Mouse (Mus musculus) ovary, postnatal 14 days (tissue): ENCODE measurements at regions not wholly inside any gene's neighbourhood (a gene's known extent, or its start where the extent isn't known, plus 50 kb on each side); places are given as distances from the start of the nearest gene placed in this dataset.

Source experiments
- DNase-seq: peaks from one replicate; pipeline ENCODE4 v3.0.0; 2022; ENCODE audit warnings: low spot score

GRCm38 (mm10) chr19:32881443-32881842, 124.1 kb downstream of the Pten start:
- DNase-seq, result no peak

DNA sequence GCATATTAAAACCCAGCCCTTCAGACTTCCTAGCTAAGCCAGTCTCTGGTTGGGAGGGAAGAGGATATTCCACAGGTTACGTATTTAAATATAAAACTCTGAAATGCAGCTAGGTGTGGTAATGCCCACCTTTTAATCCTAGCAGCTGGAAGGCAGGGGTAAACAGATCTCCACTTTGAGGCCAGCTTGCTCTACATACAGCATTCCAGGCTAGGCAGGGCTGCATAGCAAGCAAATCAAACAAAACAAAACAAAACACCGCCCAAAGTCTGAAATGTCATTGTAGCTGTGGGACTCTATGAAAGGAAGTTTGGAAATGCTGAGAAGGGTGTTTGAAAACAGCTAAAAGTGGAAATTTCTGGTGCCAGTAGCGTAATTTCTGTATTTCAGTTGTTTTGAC, 127.0 kb downstream of the Pten start:
- no peak for DNase-seq

DNA sequence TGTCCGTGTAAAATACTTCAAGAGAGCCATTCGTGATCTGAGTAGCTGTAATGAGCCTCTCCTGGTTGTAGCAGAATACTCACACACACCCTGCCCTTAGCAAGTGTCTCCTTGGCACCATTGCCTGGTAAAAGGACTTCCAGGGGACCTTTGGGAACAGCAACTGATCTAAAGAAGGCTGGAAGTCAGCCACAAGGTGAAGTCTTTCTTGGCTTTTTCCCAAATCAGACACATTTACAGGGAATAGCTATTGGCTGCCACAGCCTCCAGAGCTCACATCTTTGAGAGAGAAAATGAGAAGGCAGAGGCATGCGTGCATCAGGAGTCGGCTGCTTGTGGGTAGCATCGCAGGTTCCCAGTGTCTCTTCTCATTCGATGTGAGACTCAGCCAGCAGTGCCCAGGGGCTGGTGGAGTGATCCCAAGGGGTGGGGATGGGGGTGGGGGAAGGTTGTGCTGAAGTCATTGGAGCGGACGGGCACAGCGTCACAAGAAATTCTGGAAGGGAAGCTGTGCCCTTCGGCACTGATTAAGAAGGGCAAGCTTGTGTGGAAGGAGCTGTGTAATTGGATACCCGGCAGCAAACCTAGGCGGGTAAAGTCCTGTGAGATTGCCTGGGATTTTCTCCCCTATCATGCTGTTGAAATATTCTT, 128.3 kb downstream of the Pten start:
- no peak for DNase-seq

- DNase-seq, result no peak
Observed at GRCm38 (mm10) chr19:32887190-32887589, 129.9 kb downstream of the Pten start.

DNA sequence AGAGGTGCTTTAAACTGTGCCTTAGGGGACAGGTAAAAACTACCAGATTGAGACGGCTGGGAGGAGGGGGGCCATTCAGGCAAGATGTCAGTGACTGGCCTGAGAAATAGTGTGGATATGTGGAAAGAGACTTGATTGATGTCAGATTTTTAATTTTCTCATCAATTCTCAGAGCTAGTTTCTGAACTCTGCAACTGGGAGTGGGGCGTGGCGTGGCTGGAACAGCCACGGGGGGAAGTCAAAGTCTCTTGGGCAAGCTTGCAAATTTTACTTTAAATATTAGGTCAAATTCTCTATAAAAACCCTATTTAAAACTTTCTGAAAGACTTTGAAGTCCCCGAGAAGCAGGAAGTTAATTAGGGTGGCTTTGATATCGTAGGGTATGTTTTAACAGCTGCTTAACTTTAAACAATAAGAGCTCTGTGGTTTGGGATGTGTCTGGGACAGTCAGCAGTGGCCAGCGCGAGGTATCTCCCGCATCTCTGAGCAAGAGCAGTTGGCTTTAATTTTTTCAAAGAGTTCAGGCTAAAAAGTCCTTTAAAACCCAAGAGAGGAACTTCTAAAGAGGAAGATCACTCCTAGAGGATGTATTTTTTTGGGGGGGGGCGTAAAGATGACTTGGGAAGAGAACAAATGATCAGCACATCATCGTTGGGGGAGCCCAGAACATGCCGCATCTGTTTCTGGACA, 131.5 kb downstream of the Pten start:
- DNase-seq, result no peak

- DNase-seq, result no peak
Observed at GRCm38 (mm10) chr19:32890801-32891200, 133.5 kb downstream of the Pten start.

DNA sequence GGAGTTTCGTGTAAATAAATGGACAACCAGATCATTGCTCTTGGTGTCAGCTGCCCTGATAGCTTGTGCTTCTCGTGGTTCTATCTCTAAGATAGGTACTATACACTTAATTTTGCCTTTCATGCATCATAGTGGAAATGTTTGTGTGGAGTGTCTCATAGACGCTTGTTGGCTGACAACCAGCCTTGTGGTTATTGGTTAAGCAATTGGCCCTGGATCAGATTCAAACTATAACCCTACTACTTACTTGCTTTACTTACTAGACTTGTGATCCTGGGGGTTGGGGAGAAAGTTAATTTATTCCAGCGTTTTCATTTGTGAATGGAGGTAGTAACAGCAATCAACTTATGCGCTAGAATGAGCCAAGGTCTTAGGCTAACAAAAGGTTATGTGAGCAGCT, 135.2 kb downstream of the Pten start:
- DNase-seq, result no peak

GRCm38 (mm10) chr19:32903454-32904108, 146.3 kb downstream of the Pten start:
- peak; percentile 32 for DNase-seq

- DNase-seq, result no peak
Observed at GRCm38 (mm10) chr19:32904517-32904916, 147.2 kb downstream of the Pten start.

GRCm38 (mm10) chr19:32905901-32906431, 148.7 kb downstream of the Pten start:
- no peak for DNase-seq

- DNase-seq, result no peak
Observed at GRCm38 (mm10) chr19:32906820-32907219, 149.5 kb downstream of the Pten start.

- no peak for DNase-seq
Observed at GRCm38 (mm10) chr19:32910050-32910462, 152.8 kb downstream of the Pten start.

- no peak for DNase-seq
Observed at GRCm38 (mm10) chr19:32912323-32912722, 155.0 kb downstream of the Pten start.

- DNase-seq, result no peak
Observed at GRCm38 (mm10) chr19:32916507-32917280, 159.4 kb downstream of the Pten start.

DNA sequence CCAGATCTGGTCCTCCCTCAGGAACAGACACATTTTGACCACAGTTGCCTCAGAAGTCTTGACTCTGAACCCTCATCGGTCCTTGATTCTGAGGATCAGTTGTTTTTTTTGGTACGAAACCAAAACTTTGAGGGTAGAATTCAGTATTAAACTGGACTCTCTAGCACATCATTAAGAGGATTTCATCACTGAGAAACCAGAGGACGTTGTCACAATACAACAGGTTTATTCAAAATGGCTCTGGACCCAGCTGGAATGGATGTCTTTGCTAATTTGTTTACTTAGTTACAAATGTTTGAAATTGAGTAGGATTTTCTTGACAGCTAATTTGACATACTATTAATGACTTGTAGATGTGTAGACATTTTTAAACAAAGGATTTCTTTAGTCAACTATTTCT, 163.7 kb downstream of the Pten start:
- no peak for DNase-seq

- no peak for DNase-seq
Observed at GRCm38 (mm10) chr19:32923911-32924310, 166.6 kb downstream of the Pten start.

DNA sequence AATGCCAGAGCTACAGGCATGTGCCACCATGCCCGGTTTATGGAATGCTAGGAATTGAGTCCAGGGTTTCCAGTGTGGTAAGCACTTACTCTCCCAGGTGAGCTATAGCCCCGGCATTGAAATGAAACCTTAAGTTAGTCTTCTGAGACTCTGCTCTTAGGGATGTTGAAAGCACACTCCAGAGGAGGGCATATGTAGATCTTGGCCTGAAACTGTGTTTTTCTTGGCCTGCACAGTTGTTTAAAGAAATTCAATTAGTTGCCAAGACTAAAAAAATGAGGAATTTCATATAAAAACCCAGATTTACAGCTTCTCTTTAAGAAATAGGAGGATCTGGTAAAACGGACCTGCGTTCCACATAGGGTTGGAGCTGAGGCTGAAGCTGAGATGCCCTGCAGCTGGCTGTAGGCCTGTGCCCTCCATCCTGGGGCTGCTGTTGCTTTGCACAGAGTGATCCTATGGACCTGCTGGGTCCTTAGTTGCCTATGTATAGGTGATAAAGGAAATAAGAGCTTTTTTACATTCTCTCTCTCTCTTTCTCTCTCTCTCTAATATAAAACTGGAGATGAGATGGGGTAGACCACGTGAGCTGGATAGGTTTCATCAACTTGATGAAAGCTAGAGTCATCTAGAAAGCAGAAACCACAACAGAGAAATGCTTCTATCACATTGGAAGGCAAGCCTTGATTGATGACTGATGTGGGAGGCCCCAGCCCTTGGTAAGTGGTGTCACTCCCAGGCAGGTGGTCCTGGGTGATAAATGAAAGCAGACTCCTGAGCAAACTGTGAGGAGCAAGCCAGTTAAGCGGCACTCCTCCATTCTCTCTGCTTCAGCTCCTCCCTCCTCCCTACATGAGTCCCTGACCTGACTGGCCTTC, 168.6 kb downstream of the Pten start:
- DNase-seq, result no peak

DNA sequence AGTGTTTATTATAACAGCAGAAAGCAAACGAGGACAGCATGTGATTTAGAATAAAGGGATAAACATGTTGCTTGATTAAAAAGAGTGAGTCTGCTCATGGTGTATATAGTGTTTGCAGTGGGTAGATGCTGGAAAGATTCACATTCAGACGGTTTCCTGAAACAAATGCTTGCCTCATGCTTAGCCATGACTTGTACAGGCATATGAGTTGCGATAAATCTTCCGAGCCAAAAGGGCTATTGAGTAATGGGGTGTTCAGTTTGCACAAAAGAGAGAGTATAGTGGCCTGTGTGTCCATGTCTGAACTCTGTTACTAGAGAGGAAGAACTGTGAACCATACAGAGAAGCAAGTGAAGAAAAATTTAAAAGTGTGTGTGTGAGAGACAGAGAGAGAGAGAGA, 169.3 kb downstream of the Pten start:
- DNase-seq, result no peak

- DNase-seq, result no peak
Observed at GRCm38 (mm10) chr19:32933676-32934075, 176.4 kb downstream of the Pten start.

- no peak for DNase-seq
Observed at GRCm38 (mm10) chr19:32935638-32936037, 178.3 kb downstream of the Pten start.

GRCm38 (mm10) chr19:32937591-32937990, 180.3 kb downstream of the Pten start:
- no peak for DNase-seq
